Mouse (Mus musculus): ENCODE results near the gene Stn1. TPM values are rescaled to one million over a fixed set of nuclear protein-coding genes. Genes with fewer than 3 reads are reported as not detected.
A peak's percentile ranks its signal among the peaks of the same experiment; 100 is the strongest.
"Not testable (repeated sequence)": the region's sequence is repeated elsewhere in the genome, so short reads cannot be mapped to it uniquely, and the experiment has no call there.

Stn1 gene
- polyA plus RNA-seq, 2 experiments = 39.1 to 53.6 TPM

DNA sequence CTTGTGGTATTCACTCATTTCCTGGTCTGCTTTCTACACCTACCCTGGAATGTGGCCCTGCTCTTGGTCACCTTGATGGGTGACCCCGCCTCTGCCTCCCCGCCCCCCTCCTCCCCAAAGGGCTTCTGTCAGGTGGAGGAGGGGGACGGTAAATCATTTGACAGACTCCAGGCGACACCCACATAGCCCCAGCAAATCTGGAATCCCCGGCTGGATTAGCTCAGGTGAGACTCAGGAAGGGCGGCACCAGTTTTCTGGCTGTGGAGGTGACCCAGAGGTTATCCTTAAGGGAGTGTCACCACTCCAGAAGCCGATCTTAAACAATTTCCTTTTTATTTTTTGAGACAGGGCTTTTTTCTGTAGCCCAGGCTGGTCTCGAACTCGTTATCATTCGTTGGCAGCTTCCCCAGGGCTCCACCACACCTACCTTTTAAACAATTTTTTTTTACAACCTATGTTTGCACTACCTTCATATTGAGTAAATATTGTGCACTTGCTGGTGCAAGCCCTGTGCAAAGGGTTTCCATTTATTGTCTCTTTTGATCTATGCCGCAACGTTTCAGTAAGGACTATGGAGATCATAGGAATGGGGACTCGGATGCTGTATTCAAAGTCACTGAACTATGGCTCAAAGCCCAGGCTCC, 41.4 kb upstream of the Stn1 start:
- no peaks in the 10 kb centered on the region for H3K36me3 ChIP-seq (ENCODE audit: control insufficient read depth, insufficient read depth, low read length)
- H3K9ac ChIP-seq (ENCODE audit: low read depth, low read length, severe bottlenecking) = peak overlapping the region; percentile 93
- no peaks in the 10 kb centered on the region for H3K9me3 ChIP-seq (ENCODE audit: control insufficient read depth, low read length)
- ATAC-seq (ENCODE audit: low FRiP score, low read depth) (no peak), DNase-seq (ENCODE audit: low spot score) (no peak)
- H3K4me3 ChIP-seq (replicated peaks; ENCODE audit: low read length) = peak overlapping the region; percentile 76
- H3K4me2 ChIP-seq (replicated peaks; ENCODE audit: low read depth, low read length, severe bottlenecking) = peak overlapping the region; percentile 55
- H3K4me1 ChIP-seq (ENCODE audit: control insufficient read depth, insufficient read depth, low read length) = peaks cover 14% of the 10 kb centered on the region
- H3K27ac ChIP-seq (replicated peaks; ENCODE audit: low read depth, low read length) = peak overlapping the region; percentile 93
- no peaks in the 10 kb centered on the region for H3K27me3 ChIP-seq (ENCODE audit: control insufficient read depth, insufficient read depth, low read length)
- TF ChIP-seq POLR2A (IDR thresholded peaks at IDR 0.05; ENCODE audit: borderline replicate concordance, extremely low read depth, insufficient read depth, insufficient read length) = no peak
- WGBS = 18% methylated on average over 13 of the region's 13 CpGs

DNA sequence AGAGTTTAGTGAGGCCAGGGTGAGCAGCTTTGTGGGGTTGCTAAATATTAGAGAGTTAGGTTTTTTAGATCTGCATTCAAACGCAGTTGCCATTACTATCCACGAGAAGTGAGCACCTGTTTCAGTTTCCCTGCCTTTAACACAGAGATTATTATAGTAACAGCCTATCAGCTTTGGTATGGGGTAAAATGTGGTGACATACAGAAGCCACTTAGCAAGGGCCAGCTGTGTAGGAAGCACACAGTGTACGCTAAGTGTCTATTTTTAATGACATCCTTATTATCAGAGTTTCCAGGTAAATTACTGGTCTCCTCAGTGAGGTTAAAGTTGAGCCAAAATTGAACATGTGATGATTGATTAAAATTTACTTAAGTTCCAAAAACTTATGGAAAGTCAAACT, 36.4 kb upstream of the Stn1 start:
- no peak overlapping the region for H3K9ac ChIP-seq (ENCODE audit: low read depth, low read length, severe bottlenecking)
- TF ChIP-seq POLR2A (IDR thresholded peaks at IDR 0.05; ENCODE audit: borderline replicate concordance, extremely low read depth, insufficient read depth, insufficient read length) = no peak
- no peaks in the 10 kb centered on the region for H3K27me3 ChIP-seq (ENCODE audit: control insufficient read depth, insufficient read depth, low read length)
- DNase-seq (ENCODE audit: low spot score) (no peak), ATAC-seq (ENCODE audit: low FRiP score, low read depth) (no peak)
- H3K36me3 ChIP-seq (ENCODE audit: control insufficient read depth, insufficient read depth, low read length) = no peaks in the 10 kb centered on the region
- no peak overlapping the region for H3K4me3 ChIP-seq (replicated peaks; ENCODE audit: low read length)
- H3K4me1 ChIP-seq (ENCODE audit: control insufficient read depth, insufficient read depth, low read length) = no peaks in the 10 kb centered on the region
- WGBS = 74% methylated on average over 3 of the region's 3 CpGs
- no peak overlapping the region for H3K4me2 ChIP-seq (replicated peaks; ENCODE audit: low read depth, low read length, severe bottlenecking)
- no peak overlapping the region for H3K27ac ChIP-seq (replicated peaks; ENCODE audit: low read depth, low read length)
- no peaks in the 10 kb centered on the region for H3K9me3 ChIP-seq (ENCODE audit: control insufficient read depth, low read length)

GRCm38 (mm10) chr19:47571981-47572380, 34.7 kb upstream of the Stn1 start:
- not testable (repeated sequence) for DNase-seq (ENCODE audit: low spot score); H3K4me3 ChIP-seq (replicated peaks; ENCODE audit: low read length); H3K9ac ChIP-seq (ENCODE audit: low read depth, low read length, severe bottlenecking); H3K27ac ChIP-seq (replicated peaks; ENCODE audit: low read depth, low read length); H3K4me1 ChIP-seq (ENCODE audit: control insufficient read depth, insufficient read depth, low read length); H3K9me3 ChIP-seq (ENCODE audit: control insufficient read depth, low read length); H3K4me2 ChIP-seq (replicated peaks; ENCODE audit: low read depth, low read length, severe bottlenecking); H3K27me3 ChIP-seq (ENCODE audit: control insufficient read depth, insufficient read depth, low read length); H3K36me3 ChIP-seq (ENCODE audit: control insufficient read depth, insufficient read depth, low read length); ATAC-seq (ENCODE audit: low FRiP score, low read depth)
- WGBS = 60% methylated on average over 4 of the region's 4 CpGs

GRCm38 (mm10) chr19:47570042-47570441, 32.7 kb upstream of the Stn1 start:
- no peak for TF ChIP-seq POLR2A (IDR thresholded peaks at IDR 0.05; ENCODE audit: borderline replicate concordance, extremely low read depth, insufficient read depth, insufficient read length)
- Histone ChIP-seq H3K9ac (ENCODE audit: low read depth, low read length, severe bottlenecking) (no peak overlapping the region), H3K9me3 (ENCODE audit: control insufficient read depth, low read length) (no peaks in the 10 kb centered on the region), H3K4me1 (ENCODE audit: control insufficient read depth, insufficient read depth, low read length) (no peaks in the 10 kb centered on the region), H3K36me3 (ENCODE audit: control insufficient read depth, insufficient read depth, low read length) (no peaks in the 10 kb centered on the region), H3K27me3 (ENCODE audit: control insufficient read depth, insufficient read depth, low read length) (no peaks in the 10 kb centered on the region), H3K27ac (replicated peaks; ENCODE audit: low read depth, low read length) (no peak overlapping the region), H3K4me3 (replicated peaks; ENCODE audit: low read length) (no peak overlapping the region), H3K4me2 (replicated peaks; ENCODE audit: low read depth, low read length, severe bottlenecking) (no peak overlapping the region)
- DNase-seq (ENCODE audit: low spot score) (no peak), ATAC-seq (ENCODE audit: low FRiP score, low read depth) (no peak)
- 79% methylated on average over 5 of the region's 5 CpGs for WGBS

GRCm38 (mm10) chr19:47565994-47566393, 28.7 kb upstream of the Stn1 start:
- no peaks in the 10 kb centered on the region for H3K4me1 ChIP-seq (ENCODE audit: control insufficient read depth, insufficient read depth, low read length)
- WGBS = 80% methylated on average over 8 of the region's 8 CpGs
- ATAC-seq (ENCODE audit: low FRiP score, low read depth) = no peak
- no peak for DNase-seq (ENCODE audit: low spot score)
- H3K9me3 ChIP-seq (ENCODE audit: control insufficient read depth, low read length) = no peaks in the 10 kb centered on the region
- H3K9ac ChIP-seq (ENCODE audit: low read depth, low read length, severe bottlenecking) = no peak overlapping the region
- TF ChIP-seq POLR2A (IDR thresholded peaks at IDR 0.05; ENCODE audit: borderline replicate concordance, extremely low read depth, insufficient read depth, insufficient read length) = no peak
- H3K27me3 ChIP-seq (ENCODE audit: control insufficient read depth, insufficient read depth, low read length) = no peaks in the 10 kb centered on the region
- H3K27ac ChIP-seq (replicated peaks; ENCODE audit: low read depth, low read length) = no peak overlapping the region
- H3K4me3 ChIP-seq (replicated peaks; ENCODE audit: low read length) = no peak overlapping the region
- H3K4me2 ChIP-seq (replicated peaks; ENCODE audit: low read depth, low read length, severe bottlenecking) = no peak overlapping the region
- no peaks in the 10 kb centered on the region for H3K36me3 ChIP-seq (ENCODE audit: control insufficient read depth, insufficient read depth, low read length)
